Mouse (Mus musculus): ENCODE data around the gene Fbxo3. TPM values are rescaled to one million over a fixed set of nuclear protein-coding genes. Genes with fewer than 3 reads are reported as not detected.
"Not testable (repeated sequence)": the region's sequence is repeated elsewhere in the genome, so short reads cannot be mapped to it uniquely, and the experiment has no call there.

The Fbxo3 gene
- total and polyA plus RNA-seq, 2 experiments from 2014 or later = 54.9 to 78.2 TPM

DNA sequence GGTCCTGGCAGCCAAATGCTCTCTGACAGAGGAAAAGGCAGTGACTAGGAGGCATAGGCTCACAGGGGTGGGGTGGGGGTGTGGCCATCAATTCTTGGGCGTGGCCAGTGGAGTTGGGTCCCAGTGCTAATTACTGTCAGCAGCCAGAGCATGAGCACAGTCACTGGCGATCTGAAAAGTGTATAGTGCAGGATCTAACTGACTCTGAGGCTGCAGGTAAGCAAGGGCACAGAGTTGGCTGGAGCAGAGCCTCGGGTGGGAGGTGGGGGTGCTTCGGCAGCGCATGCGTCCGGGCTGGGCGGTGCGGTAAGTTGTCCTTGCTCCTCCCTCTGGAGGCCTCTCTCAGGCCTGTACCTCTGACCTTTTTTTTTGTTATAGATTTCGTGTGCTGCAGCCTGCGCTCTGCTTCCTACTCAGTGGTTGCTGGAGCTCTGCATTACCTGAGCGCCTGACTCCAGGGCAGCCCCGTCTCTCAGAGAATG is 42.2 kb downstream of the Fbxo3 start, which contains the start of gene Cd59b:
Gene Cd59b (plus strand): TSS at position 146 of the 482 bp plus-strand sequence.
- Histone ChIP-seq H3K36me3 (ENCODE audit: insufficient read depth) (no peaks in the 10 kb centered on the region), H3K4me3 (ENCODE audit: low read depth, low read length) (peak within 1 kb of the TSS; percentile 22), H3K9me3 (ENCODE audit: low read length) (no peaks in the 10 kb centered on the region), H3K27me3 (ENCODE audit: insufficient read depth, low read length) (no peaks in the 10 kb centered on the region), H3K27ac (ENCODE audit: low read depth, low read length) (no peak within 1 kb of the TSS), H3K4me2 (ENCODE audit: low read depth) (peak within 1 kb of the TSS; percentile 47), H3K9ac (peak within 1 kb of the TSS; percentile 19), H3K4me1 (ENCODE audit: insufficient read depth) (no peaks in the 10 kb centered on the region)
- no peak for TF ChIP-seq CTCF (IDR thresholded peaks at IDR 0.05; ENCODE audit: low read depth)
- peak; percentile 40 for DNase-seq
- peak; percentile 75 for ATAC-seq
- WGBS = 7% methylated on average over 13 of the region's 13 CpGs

DNA sequence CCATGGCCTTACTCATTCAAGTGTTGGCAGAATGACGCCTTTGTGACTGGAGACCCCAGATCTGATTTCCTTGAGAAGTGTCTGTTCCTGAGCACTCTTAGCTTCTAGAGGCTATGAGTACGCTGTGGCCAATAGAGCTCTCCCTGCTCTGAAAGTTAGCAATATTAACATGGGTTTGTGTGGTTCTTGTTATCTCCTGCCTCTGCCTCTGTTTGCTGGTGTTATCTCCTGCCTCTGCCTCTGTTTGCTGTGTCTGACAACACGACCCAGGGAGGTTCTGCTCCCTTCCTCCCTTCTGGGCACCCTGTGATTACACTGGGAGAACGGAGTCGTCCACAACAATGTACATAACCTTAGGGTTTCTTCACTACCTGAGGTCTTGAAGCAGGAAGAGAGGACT is 50.8 kb downstream of the Fbxo3 start:
- not testable (repeated sequence) for H3K4me1 ChIP-seq (ENCODE audit: insufficient read depth); ATAC-seq; H3K27ac ChIP-seq (ENCODE audit: low read depth, low read length); H3K4me2 ChIP-seq (ENCODE audit: low read depth); H3K9ac ChIP-seq; DNase-seq; H3K4me3 ChIP-seq (ENCODE audit: low read depth, low read length); H3K36me3 ChIP-seq (ENCODE audit: insufficient read depth); H3K27me3 ChIP-seq (ENCODE audit: insufficient read depth, low read length); H3K9me3 ChIP-seq (ENCODE audit: low read length)
- WGBS = 81% methylated on average over 5 of the region's 5 CpGs

DNA sequence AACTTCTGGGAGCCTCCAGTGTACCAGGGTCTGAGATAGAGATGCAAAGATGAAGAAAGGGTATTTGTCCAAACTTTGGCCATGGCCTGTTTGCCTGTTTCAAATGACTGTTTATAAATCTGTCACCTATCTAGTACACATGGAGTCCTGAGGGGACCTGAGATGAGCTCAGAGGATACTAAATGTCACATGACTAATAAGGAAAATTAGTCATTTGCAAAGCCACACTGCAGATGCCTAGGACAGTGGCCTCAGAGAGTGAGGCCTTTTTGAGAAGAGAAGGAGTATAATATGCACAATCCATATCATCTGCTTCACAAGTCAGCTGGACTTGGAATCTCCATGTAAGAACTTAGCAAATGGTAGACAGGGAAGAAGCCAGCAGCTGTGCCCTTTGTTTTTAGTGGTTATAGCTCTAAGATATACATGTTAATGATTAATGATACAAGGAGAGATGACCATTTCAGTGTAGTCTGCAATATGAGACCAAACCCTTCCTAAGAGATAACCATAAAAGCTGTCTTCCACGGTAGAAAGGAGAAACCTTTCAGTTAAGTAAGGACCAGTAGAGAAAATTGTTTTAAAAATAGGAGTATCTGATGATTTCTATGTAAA is 54.0 kb downstream of the Fbxo3 start:
- not testable (repeated sequence) for H3K4me3 ChIP-seq (ENCODE audit: low read depth, low read length); H3K27ac ChIP-seq (ENCODE audit: low read depth, low read length); H3K4me1 ChIP-seq (ENCODE audit: insufficient read depth); H3K4me2 ChIP-seq (ENCODE audit: low read depth); H3K27me3 ChIP-seq (ENCODE audit: insufficient read depth, low read length); H3K36me3 ChIP-seq (ENCODE audit: insufficient read depth); H3K9me3 ChIP-seq (ENCODE audit: low read length); H3K9ac ChIP-seq; DNase-seq; ATAC-seq
- WGBS = no CpG with 5 or more reads among the region's 1 CpGs

DNA sequence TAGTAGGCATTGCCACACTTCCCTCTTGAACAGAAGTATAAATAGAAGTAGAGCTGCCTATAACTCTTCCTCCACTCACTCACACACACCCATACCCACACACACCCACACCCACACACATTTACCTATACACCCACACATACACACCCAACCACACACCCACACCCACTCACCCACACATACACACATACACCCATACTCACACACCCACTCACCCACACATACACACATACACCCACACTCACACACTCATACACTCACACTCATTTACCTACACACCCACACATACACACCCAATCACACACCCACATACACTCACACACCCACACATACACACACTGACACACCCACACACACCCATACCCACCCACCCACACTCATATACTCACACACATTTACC is 55.0 kb downstream of the Fbxo3 start:
- no peaks in the 10 kb centered on the region for H3K27me3 ChIP-seq (ENCODE audit: insufficient read depth, low read length)
- no peak overlapping the region for H3K27ac ChIP-seq (ENCODE audit: low read depth, low read length)
- ATAC-seq (no peak), DNase-seq (no peak)
- TF ChIP-seq CTCF (IDR thresholded peaks at IDR 0.05; ENCODE audit: low read depth) = no peak
- no peak overlapping the region for H3K4me3 ChIP-seq (ENCODE audit: low read depth, low read length)
- H3K4me2 ChIP-seq (ENCODE audit: low read depth) = no peak overlapping the region
- H3K36me3 ChIP-seq (ENCODE audit: insufficient read depth) = no peaks in the 10 kb centered on the region
- no peaks in the 10 kb centered on the region for H3K9me3 ChIP-seq (ENCODE audit: low read length)
- H3K4me1 ChIP-seq (ENCODE audit: insufficient read depth) = no peaks in the 10 kb centered on the region
- H3K9ac ChIP-seq = no peak overlapping the region

DNA sequence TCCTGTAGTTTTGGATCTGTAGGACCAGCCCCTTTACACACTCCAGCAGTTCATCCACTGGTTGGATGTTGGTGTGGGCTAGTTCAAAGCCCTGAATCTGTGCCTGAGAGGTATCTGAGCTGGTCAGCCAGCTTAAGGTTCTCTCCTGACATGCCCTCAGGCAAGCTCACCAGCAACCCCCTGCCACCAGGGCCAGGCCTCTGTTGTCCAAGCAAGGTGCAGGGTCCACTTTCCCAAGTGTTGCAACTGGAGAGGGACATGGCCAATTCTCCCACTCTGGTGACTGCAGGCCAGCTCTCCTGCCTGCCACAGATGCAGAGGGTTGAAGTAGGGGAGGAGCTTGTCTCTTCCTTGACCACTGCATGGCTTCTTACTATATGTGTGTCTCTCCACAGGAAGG is 56.5 kb downstream of the Fbxo3 start:
- H3K4me3 ChIP-seq (ENCODE audit: low read depth, low read length); H3K4me2 ChIP-seq (ENCODE audit: low read depth); H3K27ac ChIP-seq (ENCODE audit: low read depth, low read length); ATAC-seq; H3K9me3 ChIP-seq (ENCODE audit: low read length); H3K9ac ChIP-seq; H3K4me1 ChIP-seq (ENCODE audit: insufficient read depth); H3K36me3 ChIP-seq (ENCODE audit: insufficient read depth); H3K27me3 ChIP-seq (ENCODE audit: insufficient read depth, low read length); DNase-seq: not testable (repeated sequence)

DNA sequence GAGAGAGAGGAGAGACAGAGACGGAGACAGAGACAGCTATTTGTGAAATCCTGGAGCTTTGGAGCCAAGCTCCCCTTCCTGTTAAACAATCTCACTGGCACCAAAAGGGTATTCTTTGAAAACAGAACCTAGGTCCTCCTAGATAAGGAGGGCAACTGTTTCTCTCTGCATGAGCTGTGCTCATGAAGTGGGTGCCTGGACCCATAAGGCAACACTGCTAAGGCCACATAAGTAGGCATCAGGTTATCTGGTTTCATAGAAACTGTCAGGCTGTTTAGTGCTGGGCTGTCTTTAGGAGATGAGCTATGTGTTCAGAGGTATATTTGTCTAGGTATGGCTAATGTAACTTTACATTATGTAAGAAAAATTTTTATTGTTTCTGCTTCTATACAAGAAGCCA is 60.0 kb downstream of the Fbxo3 start:
- not testable (repeated sequence) for H3K4me1 ChIP-seq (ENCODE audit: insufficient read depth); H3K27me3 ChIP-seq (ENCODE audit: insufficient read depth, low read length); H3K9me3 ChIP-seq (ENCODE audit: low read length); DNase-seq; ATAC-seq; H3K36me3 ChIP-seq (ENCODE audit: insufficient read depth); H3K4me2 ChIP-seq (ENCODE audit: low read depth); H3K9ac ChIP-seq; H3K27ac ChIP-seq (ENCODE audit: low read depth, low read length); H3K4me3 ChIP-seq (ENCODE audit: low read depth, low read length)
- WGBS = 70% methylated on average over 1 of the region's 1 CpGs

DNA sequence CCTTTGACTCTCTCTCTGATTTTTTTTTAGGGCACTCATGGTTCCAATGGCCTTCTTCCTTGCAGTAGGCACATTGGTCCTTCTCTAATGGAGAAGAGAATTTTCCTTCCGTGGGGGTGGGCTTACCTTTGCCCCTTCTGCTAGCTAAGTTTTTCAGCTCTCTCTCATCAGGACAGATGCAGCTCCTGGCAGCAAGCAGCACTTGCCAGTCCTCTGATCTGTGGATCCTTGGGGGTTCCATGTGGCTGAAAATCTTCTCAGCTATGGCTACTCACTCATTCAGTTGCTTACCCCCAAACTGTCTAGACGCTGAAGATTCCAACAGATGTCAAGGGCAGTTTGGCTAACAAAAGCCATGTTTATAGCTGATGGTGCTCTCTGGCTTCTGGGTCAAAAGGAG is 65.8 kb downstream of the Fbxo3 start:
- ATAC-seq (no peak), DNase-seq (no peak)
- no peak overlapping the region for H3K9ac ChIP-seq
- H3K27ac ChIP-seq (ENCODE audit: low read depth, low read length) = no peak overlapping the region
- no peaks in the 10 kb centered on the region for H3K9me3 ChIP-seq (ENCODE audit: low read length)
- no peak for TF ChIP-seq CTCF (IDR thresholded peaks at IDR 0.05; ENCODE audit: low read depth)
- H3K4me2 ChIP-seq (ENCODE audit: low read depth) = no peak overlapping the region
- no peaks in the 10 kb centered on the region for H3K4me1 ChIP-seq (ENCODE audit: insufficient read depth)
- WGBS = 78% methylated on average over 2 of the region's 2 CpGs
- no peak overlapping the region for H3K4me3 ChIP-seq (ENCODE audit: low read depth, low read length)
- no peaks in the 10 kb centered on the region for H3K27me3 ChIP-seq (ENCODE audit: insufficient read depth, low read length)
- H3K36me3 ChIP-seq (ENCODE audit: insufficient read depth) = no peaks in the 10 kb centered on the region
